Mouse (Mus musculus): ENCODE data around the gene Tax1bp1.

The Tax1bp1 gene

GRCm38 (mm10) chr6:52797252-52797800 is 83.8 kb downstream of the Tax1bp1 start:
- no peak for DNase-seq (ENCODE audit: low spot score)

GRCm38 (mm10) chr6:52802181-52802580 is 88.7 kb downstream of the Tax1bp1 start:
- DNase-seq (ENCODE audit: low spot score) = no peak

- DNase-seq (ENCODE audit: low spot score) = no peak
Observed at GRCm38 (mm10) chr6:52805237-52805856, 91.8 kb downstream of the Tax1bp1 start.

Data from ovary, adult 18-20 months (tissue).